Mouse (Mus musculus) monocyte, adult 2 months (primary cell): Measurements from ENCODE around the gene Sult2b1.

Experiments
- DNase-seq, 2 experiments: peaks; one replicate each; pipeline ENCODE4 v3.0.0; 2022; ENCODE audit warnings: low spot score in 2 of 2, low read depth in 1 of 2

Sult2b1 gene

DNA sequence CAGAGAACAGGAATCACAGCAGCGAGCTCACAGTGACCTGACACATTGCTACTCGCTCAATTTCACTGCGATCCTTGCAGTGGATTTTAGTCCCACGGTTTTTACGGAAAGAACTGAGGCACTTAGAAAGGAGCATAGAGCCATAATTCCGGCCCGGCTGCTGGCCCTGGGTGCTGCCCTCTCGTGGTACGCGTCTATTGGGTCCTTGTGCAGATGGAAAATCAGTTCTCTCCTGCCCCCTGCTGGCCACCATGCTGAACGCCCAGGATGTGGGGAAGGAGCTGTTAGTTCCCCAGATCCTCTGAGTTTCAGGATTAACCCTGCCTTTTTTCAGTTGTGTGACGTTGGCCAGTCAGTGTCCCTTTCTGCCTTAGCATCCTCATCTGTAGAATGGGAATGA lies 16.9 kb upstream of the Sult2b1 start:
- peak; percentile 74 to 87 for DNase-seq

DNA sequence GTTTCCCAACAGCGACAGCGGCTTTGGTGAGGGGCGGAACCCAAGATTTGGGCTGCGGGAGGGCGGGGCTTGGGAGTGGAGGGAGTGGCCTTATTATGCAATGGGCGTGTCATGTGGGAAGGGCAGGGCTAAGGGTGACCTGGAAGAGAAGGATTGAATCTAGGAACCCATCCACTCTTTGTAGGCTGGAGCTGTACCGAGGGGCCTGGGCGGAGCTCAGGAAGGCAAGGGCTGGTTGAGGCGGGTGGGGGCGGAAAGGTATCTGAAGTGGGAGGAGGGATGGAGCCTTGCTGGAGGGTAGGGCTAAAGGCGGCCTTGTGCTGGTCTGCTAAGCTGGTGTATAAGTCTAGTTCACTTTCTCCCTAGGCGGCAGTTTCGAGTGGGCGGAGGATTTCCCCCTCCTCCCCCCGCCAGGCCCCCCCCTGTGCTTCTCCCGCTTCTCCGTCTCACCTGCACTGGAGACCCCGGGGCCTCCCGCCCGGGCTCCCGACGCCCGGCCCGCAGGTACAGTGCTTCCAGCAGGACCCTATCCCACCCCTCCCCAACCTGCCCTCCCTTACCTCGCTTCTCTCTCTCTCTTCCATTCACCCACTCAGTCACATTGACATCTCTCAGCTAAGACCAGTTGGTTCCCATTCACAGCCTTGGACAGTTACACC lies 16.2 kb upstream of the Sult2b1 start:
- no peak for DNase-seq

DNA sequence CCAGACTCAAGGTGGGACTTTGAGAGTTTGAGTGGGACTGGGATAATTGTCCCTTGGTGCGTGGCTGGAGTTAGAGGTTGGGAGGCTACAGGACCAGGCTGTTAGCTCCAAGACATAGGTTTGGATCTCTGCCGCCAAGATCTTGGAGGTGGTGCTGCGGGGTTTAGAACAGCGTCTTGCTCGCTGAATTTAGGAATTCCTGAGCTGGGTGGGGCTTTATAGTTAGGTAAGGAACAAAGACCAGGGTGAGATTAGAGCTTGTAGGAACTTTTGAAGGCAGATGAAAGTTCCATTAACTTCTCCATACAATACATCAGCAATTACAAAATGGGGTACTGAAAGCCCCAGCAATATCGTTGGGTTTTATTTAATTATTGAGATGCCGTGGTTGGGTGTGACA lies 15.5 kb upstream of the Sult2b1 start:
- no peak for DNase-seq

DNA sequence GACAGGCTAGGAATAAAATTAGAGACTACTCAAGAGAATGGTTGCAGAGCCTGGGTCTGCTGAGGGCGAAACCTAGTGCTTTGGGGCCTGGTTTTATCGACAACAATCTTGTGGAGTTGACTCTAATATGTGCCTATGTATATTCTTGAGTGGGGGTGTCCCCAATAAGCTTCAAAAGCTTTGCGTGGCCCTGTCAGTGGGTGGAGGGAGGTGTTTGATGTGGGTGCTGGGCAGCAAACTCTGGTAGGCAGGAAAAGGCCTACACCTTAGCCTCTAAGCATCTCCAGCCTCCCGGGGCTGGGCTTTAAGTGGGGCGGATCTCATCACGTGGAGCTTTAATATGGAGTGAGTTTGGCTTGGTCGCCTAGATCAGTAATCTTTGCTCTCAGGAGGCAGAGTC lies 14.5 kb upstream of the Sult2b1 start:
- DNase-seq = no peak

DNA sequence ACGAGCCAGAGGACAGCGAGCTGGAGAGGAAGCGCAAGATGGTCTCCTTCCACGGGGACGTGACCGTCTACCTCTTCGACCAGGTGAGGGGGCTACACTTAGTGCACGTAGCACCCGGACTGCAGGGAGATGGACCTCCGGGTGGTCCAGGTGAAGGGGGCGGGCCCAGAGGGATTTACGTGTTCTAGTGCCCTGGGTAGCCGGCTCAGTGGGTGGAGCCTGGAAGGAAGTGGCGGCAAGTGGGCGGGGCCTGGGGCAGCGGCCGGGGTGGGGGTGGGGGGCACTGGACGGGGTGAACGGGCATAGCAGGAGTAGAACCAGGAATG lies 14.0 kb upstream of the Sult2b1 start:
- no peak for DNase-seq

DNA sequence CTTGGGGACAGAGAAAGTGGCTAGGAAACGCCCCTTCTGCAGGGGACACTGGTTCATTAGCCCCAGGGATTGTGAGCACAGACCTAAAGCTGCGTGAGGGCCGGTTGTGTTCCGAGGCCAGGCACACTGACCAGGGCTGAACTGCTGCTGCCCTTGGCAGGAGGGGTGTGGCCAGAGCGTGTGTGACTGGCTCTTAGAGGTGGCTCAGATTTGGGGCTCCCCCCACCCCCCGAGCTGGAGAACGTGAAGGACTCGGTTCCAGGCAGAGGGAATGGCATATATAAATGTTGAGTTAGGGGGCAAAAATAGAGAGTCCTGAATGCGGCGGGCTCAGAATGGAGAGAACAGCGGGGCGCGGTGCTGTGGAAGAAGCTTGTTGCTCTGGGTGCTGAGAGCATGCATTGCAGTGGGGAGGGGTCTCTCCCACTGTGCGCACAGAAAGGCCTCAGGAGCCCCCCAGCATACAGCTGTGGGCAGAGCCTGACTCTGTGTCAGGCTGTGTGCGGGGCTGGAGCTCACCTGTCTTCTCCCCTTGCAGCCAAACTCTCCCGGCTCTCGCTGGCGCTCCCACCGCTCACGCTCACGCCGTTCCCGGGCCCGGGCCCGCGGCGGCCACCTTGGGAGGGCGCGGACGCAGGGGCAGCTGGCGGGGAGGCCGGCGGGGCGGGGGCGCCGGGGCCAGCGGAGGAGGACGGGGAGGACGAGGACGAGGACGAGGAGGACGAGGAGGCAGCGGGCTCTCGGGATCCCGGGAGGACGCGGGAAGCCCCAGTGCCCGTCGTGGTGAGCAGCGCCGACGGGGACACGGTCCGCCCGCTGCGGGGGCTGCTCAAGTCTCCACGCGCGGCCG lies 13.4 kb upstream of the Sult2b1 start:
- DNase-seq = no peak

- no peak for DNase-seq
Observed at GRCm38 (mm10) chr7:45796950-45797349, 12.5 kb upstream of the Sult2b1 start.

GRCm38 (mm10) chr7:45794971-45795370 lies 10.5 kb upstream of the Sult2b1 start:
- no peak for DNase-seq

GRCm38 (mm10) chr7:45793969-45794585 lies 9.6 kb upstream of the Sult2b1 start:
- no peak for DNase-seq

- no peak for DNase-seq
Observed at GRCm38 (mm10) chr7:45793240-45793639, 8.8 kb upstream of the Sult2b1 start.

DNA sequence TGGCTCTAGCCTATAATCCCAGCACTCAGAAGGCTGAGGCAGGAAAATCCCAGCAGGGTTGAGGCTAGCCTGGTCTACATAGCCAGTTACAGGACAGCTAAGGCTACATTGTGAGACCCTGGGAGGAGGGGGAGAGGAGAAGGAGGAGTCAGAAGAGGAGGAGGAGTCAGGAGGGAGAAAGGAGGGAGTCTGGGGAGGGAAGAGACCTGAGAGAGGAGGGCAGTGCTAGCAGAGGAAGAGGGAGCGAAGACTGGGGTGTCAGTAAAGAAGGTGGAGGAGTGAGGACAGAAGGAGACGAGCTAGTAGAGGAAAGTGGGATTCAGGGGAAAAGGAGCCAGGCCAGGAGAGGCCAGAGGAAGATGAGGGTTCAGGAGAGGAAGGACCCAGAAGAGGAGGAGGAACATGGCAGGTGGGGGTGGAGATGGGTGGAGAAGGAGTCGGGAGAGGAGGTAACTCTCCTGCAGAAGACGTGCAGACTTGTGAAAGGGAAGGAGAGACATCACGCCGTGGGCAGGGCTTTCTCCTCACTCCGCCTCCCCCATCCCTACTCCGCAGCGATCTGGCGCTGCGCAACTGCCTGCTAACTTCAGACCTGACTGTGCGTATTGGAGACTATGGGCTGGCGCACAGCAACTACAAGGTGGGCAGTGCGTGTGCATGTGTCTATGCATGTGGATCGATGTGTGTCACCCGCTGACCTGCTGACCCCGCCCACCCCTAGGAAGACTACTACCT lies 7.5 kb upstream of the Sult2b1 start:
- DNase-seq = no peak

- no peak for DNase-seq
Observed at GRCm38 (mm10) chr7:45790721-45791120, 6.3 kb upstream of the Sult2b1 start.

DNA sequence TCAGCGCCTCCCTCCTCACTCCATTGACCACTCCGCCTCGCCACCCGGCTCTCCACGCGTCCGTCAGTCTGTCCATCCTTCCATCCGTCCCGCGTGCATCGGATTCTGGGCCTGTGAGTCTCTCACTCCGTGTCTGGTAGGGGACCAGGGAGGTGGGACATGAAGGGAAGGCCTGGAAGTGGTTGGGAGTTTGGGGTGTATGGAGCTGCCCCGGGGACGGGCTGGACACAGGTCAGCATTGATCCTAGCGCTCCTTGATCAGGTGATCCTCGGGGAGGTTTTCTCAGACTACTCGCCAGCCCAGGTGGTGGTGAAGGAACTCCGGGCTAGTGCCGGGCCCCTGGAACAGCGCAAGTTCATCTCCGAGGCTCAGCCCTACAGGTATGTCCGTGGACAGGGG lies 3.2 kb upstream of the Sult2b1 start:
- no peak for DNase-seq

GRCm38 (mm10) chr7:45786661-45787413 lies 2.4 kb upstream of the Sult2b1 start:
- no peak for DNase-seq

- DNase-seq = no peak
Observed at GRCm38 (mm10) chr7:45786136-45786578, 1.7 kb upstream of the Sult2b1 start.

DNA sequence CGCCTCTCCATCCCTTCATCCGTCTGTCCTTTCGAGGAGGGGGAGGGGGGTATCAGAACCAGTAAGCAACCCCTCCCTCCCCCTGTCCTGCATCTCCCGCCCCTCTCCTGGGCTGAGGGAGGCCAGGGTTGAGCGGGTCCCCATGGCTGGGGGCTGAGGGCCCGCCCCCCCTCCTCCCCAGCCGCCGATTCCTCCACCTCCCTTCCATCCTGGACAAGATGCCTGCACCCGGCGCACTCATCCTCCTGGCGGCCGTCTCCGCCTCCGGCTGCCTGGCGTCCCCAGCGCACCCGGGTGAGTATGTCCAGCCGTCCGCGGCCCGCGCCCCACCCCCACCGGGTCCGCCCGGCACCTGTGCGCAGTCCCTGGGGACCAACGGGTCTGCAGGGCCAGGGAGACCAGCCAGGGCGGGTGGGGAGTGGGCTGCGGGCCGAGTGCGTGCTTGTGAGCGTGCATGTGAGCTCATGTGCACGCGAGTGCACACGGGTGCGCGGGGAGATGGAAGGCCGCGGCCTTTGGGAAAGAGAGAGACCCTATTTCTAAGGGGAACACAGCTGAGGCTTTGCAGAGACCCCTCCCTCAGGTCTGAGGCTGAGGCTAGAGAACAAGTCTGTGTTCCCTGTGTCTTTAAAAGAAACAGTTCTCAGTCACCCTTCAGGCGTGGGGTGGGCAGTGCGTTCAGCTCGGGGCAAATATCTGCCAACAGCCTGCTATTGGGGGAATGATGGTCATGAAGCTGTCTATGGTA lies 1.1 kb upstream of the Sult2b1 start:
- DNase-seq = no peak

GRCm38 (mm10) chr7:45783511-45784091 lies 868 bp downstream of the Sult2b1 start, which contains the start of gene Lmtk3:
Gene Lmtk3, plus strand, starts transcription at chr7:45783738.
- no peak for DNase-seq

DNA sequence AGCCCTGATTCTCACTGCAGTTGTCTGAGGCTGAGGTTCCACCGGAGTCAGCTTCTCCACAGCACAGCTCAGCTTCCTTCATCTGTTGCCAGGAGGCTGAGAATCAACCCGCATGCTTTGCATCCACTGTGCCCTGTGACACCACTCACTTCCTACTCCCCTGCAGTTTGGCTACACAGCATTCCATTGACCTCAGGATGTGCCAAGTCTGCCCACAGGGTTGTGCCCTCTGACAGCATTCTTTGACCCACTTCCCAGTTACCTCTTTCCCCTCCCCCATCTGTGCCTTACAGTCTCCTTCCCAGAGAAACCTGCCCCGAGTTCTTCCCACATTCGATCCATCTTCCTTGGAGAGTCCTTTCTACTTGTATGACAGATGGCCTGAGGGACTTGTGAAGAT lies 2.2 kb downstream of the Sult2b1 start:
- no peak for DNase-seq

DNA sequence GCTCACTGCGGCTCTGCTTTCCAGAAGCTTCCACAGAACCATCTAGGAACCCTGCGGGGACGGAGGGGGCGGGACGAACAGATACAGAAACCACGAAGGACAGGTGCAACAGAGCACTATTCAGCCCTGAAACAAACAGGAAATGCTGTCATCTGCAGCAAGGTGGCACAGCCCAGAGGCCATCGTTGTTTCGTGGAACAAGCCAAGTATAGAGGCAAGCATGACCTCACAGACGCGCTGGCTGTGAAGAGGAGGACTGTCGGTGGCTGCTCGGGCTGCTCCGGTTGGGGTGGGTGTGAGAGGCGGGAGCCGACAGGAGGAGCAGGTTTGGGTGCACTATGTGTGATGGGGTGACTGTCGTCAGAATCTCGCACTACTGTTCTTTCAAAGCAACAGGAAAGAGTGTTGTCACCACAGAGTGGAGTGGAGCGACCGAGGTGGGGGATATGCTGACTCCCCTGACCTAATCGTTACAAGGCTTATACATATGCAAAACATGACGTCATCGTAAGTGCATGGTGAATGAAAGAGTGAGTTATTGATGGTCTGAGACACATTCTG lies 5.3 kb downstream of the Sult2b1 start:
- DNase-seq = no peak
